Mouse (Mus musculus) liver, embryonic 15.5 days (tissue): Measurements from ENCODE around the gene Ints14. TPM values are rescaled to one million over a fixed set of nuclear protein-coding genes. Genes with fewer than 3 reads are reported as not detected.

Source experiments
- ATAC-seq: fragments of 200-750 bp; cut with Nextera tagmentation; 2 replicates; pipeline ENCODE4 v1.8.0; 2017; ENCODE audit warnings: moderate number of reproducible peaks, mild to moderate bottlenecking, moderate library complexity; ENCODE audit not compliant: insufficient read depth
- H3K27ac ChIP-seq: fragments of 300-500 bp; sonication (generic); replicated peaks from 2 replicates; pipeline ENCODE4 v1.5.1; 2015; ENCODE audit warnings: mild to moderate bottlenecking, inconsistent platforms
- H3K27me3 ChIP-seq: fragments of 300-500 bp; sonication (generic); 2 replicates; pipeline ENCODE4 v1.6.1; 2015; ENCODE audit warnings: mild to moderate bottlenecking, inconsistent platforms
- H3K36me3 ChIP-seq: fragments of 300-500 bp; sonication (generic); replicated peaks from 2 replicates; pipeline ENCODE4 v1.6.1; 2015; ENCODE audit warnings: moderate library complexity, mild to moderate bottlenecking, inconsistent platforms
- H3K4me1 ChIP-seq: fragments of 300-500 bp; sonication (generic); replicated peaks from 2 replicates; pipeline ENCODE4 v1.6.1; 2015; ENCODE audit warnings: inconsistent platforms
- H3K4me2 ChIP-seq: fragments of 300-500 bp; sonication (generic); 2 replicates; pipeline ENCODE4 v1.6.1; 2015; ENCODE audit warnings: moderate library complexity, mild to moderate bottlenecking, inconsistent platforms
- H3K4me3 ChIP-seq: fragments of 300-500 bp; sonication (generic); replicated peaks from 2 replicates; pipeline ENCODE4 v1.5.1; 2015; ENCODE audit warnings: mild to moderate bottlenecking, inconsistent platforms
- H3K9ac ChIP-seq: fragments of 300-500 bp; sonication (generic); 2 replicates; pipeline ENCODE4 v1.6.1; 2015; ENCODE audit warnings: moderate library complexity, mild to moderate bottlenecking, inconsistent platforms
- H3K9me3 ChIP-seq: fragments of 300-500 bp; sonication (generic); replicated peaks from 2 replicates; pipeline ENCODE4 v1.6.1; 2016; ENCODE audit warnings: inconsistent platforms
- WGBS: fragments of 180-500 bp; shearing (Covaris S2); methylation state at CpG from one replicate; pipeline ENCODE4 v1.1.7; 2015; ENCODE audit warnings: mixed read lengths; ENCODE audit not compliant: insufficient replicate concordance; 5-methylcytosine and 5-hydroxymethylcytosine counted together
- polyA plus RNA-seq: library from polyadenylated mRNA; unstranded; fragments of >200 nt; fragmentation: Nextera tagmentation; extraction: Ambion mirVana; gene quantifications from 2 replicates; pipeline ENCODE4 v1.2.1, GENCODE M21; 2015

Gene Ints14
- polyA plus RNA-seq: 20.8 and 21.0 TPM in 2 replicates

GRCm38 (mm10) chr9:64960117-64960977 lies at the start of gene Ints14:
TSS of gene Ints14 (plus strand) at chr9:64960905.
- peak; percentile 96 for ATAC-seq
- H3K4me1 ChIP-seq: peaks cover 31% of the 10 kb centered on the region
- WGBS: 9% methylated on average over 29 of the region's 29 CpGs
- peak within 1 kb of the TSS; percentile 83 for H3K4me3 ChIP-seq
- peaks cover 25% of the 10 kb centered on the region for H3K36me3 ChIP-seq
- peak within 1 kb of the TSS; percentile 80 for H3K4me2 ChIP-seq
- no peaks in the 10 kb centered on the region for H3K27me3 ChIP-seq
- H3K27ac ChIP-seq: peak within 1 kb of the TSS; percentile 90
- no peaks in the 10 kb centered on the region for H3K9me3 ChIP-seq
- H3K9ac ChIP-seq: peak within 1 kb of the TSS; percentile 91

GRCm38 (mm10) chr9:64913406-64913805 lies 47.3 kb upstream of the Ints14 start:
- H3K4me1 ChIP-seq: peaks cover 13% of the 10 kb centered on the region
- H3K4me2 ChIP-seq: no peak overlapping the region
- 86% methylated on average over 4 of the region's 4 CpGs for WGBS
- no peaks in the 10 kb centered on the region for H3K27me3 ChIP-seq
- no peak overlapping the region for H3K4me3 ChIP-seq
- peak overlapping the region; percentile 10; the same call in 1 of the 2 replicates for H3K27ac ChIP-seq
- no peak for ATAC-seq
- no peaks in the 10 kb centered on the region for H3K9me3 ChIP-seq
- no peak overlapping the region for H3K9ac ChIP-seq
- H3K36me3 ChIP-seq: peaks cover 88% of the 10 kb centered on the region

GRCm38 (mm10) chr9:64913973-64914372 lies 46.7 kb upstream of the Ints14 start:
- Histone ChIP-seq H3K9ac (no peak overlapping the region), H3K9me3 (no peaks in the 10 kb centered on the region), H3K4me1 (peaks cover 15% of the 10 kb centered on the region), H3K36me3 (peaks cover 90% of the 10 kb centered on the region), H3K4me3 (no peak overlapping the region), H3K27ac (peak overlapping the region; percentile 10; the same call in 1 of the 2 replicates), H3K27me3 (no peaks in the 10 kb centered on the region), H3K4me2 (no peak overlapping the region)
- ATAC-seq: no peak
- 84% methylated on average over 2 of the region's 2 CpGs for WGBS

- H3K4me1 ChIP-seq: peaks cover 15% of the 10 kb centered on the region
- no peak overlapping the region for H3K9ac ChIP-seq
- H3K4me3 ChIP-seq: no peak overlapping the region
- H3K27me3 ChIP-seq: no peaks in the 10 kb centered on the region
- H3K4me2 ChIP-seq: no peak overlapping the region
- no peaks in the 10 kb centered on the region for H3K9me3 ChIP-seq
- peaks cover 87% of the 10 kb centered on the region for H3K36me3 ChIP-seq
- WGBS: 54% methylated on average over 4 of the region's 4 CpGs
- no peak overlapping the region for H3K27ac ChIP-seq
- no peak for ATAC-seq
Measured at GRCm38 (mm10) chr9:64914629-64915028, 46.1 kb upstream of the Ints14 start.

GRCm38 (mm10) chr9:64918560-64918959 lies 42.1 kb upstream of the Ints14 start:
- peak overlapping the region; percentile 37 for H3K4me3 ChIP-seq
- peaks cover 17% of the 10 kb centered on the region for H3K4me1 ChIP-seq
- H3K4me2 ChIP-seq: peak overlapping the region; percentile 53
- no peak overlapping the region for H3K9ac ChIP-seq
- peak; percentile 45; the same call in 1 of the 2 replicates for ATAC-seq
- no peaks in the 10 kb centered on the region for H3K27me3 ChIP-seq
- H3K27ac ChIP-seq: 0 out of 2 replicates have a peak overlapping the region, but pooled peaks have one; percentile 42
- 43% methylated on average over 16 of the region's 16 CpGs for WGBS
- H3K9me3 ChIP-seq: no peaks in the 10 kb centered on the region
- peaks cover 86% of the 10 kb centered on the region for H3K36me3 ChIP-seq

GRCm38 (mm10) chr9:64925771-64926170 lies 34.9 kb upstream of the Ints14 start:
- WGBS: 45% methylated on average over 5 of the region's 5 CpGs
- peaks cover 7% of the 10 kb centered on the region; the same call in 1 of the 2 replicates for H3K4me1 ChIP-seq
- no peak for ATAC-seq

GRCm38 (mm10) chr9:64926201-64926991 lies 34.3 kb upstream of the Ints14 start:
- Histone ChIP-seq H3K27me3 (no peaks in the 10 kb centered on the region), H3K4me1 (peaks cover 12% of the 10 kb centered on the region), H3K27ac (no peak overlapping the region), H3K9ac (no peak overlapping the region), H3K4me2 (no peak overlapping the region), H3K36me3 (peaks cover 33% of the 10 kb centered on the region), H3K9me3 (no peaks in the 10 kb centered on the region), H3K4me3 (no peak overlapping the region)
- 61% methylated on average over 8 of the region's 8 CpGs for WGBS
- ATAC-seq: 0 out of 2 replicates have a peak, but pooled peaks have one; percentile 20

More at GRCm38 (mm10) chr9:64925771-64926170, 34.9 kb upstream of the Ints14 start:
- Histone ChIP-seq H3K4me2 (no peak overlapping the region), H3K9me3 (no peaks in the 10 kb centered on the region), H3K4me3 (no peak overlapping the region), H3K9ac (no peak overlapping the region), H3K36me3 (peaks cover 40% of the 10 kb centered on the region), H3K27me3 (no peaks in the 10 kb centered on the region), H3K27ac (no peak overlapping the region)

- H3K9ac ChIP-seq: no peak overlapping the region
- no peaks in the 10 kb centered on the region for H3K36me3 ChIP-seq
- no peak overlapping the region for H3K4me2 ChIP-seq
- 62% methylated on average over 4 of the region's 4 CpGs for WGBS
- ATAC-seq: no peak
- no peaks in the 10 kb centered on the region for H3K9me3 ChIP-seq
- H3K4me1 ChIP-seq: peaks cover 51% of the 10 kb centered on the region
- H3K27ac ChIP-seq: no peak overlapping the region
- H3K27me3 ChIP-seq: no peaks in the 10 kb centered on the region
- no peak overlapping the region for H3K4me3 ChIP-seq
Measured at GRCm38 (mm10) chr9:64930256-64930655, 30.4 kb upstream of the Ints14 start.

GRCm38 (mm10) chr9:64931751-64932610 lies 28.7 kb upstream of the Ints14 start:
- 34% methylated on average over 7 of the region's 7 CpGs for WGBS
- peak; percentile 43 for ATAC-seq
- peak overlapping the region; percentile 2; the same call in 1 of the 2 replicates for H3K4me2 ChIP-seq
- no peak overlapping the region for H3K4me3 ChIP-seq
- no peaks in the 10 kb centered on the region for H3K9me3 ChIP-seq
- peak overlapping the region; percentile 31; the same call in 1 of the 2 replicates for H3K27ac ChIP-seq
- peaks cover 59% of the 10 kb centered on the region for H3K4me1 ChIP-seq
- H3K9ac ChIP-seq: no peak overlapping the region
- H3K36me3 ChIP-seq: no peaks in the 10 kb centered on the region
- H3K27me3 ChIP-seq: no peaks in the 10 kb centered on the region

GRCm38 (mm10) chr9:64934015-64934754 lies 26.5 kb upstream of the Ints14 start:
- Histone ChIP-seq H3K9ac (peak overlapping the region; percentile 1; the same call in 1 of the 2 replicates), H3K36me3 (no peaks in the 10 kb centered on the region), H3K4me2 (peak overlapping the region; percentile 43), H3K27me3 (no peaks in the 10 kb centered on the region), H3K4me1 (peaks cover 76% of the 10 kb centered on the region), H3K27ac (peak overlapping the region; percentile 73), H3K4me3 (no peak overlapping the region), H3K9me3 (no peaks in the 10 kb centered on the region)
- peak; percentile 84 for ATAC-seq
- 44% methylated on average over 15 of the region's 15 CpGs for WGBS
